Mouse (Mus musculus) thymus, adult 2 months (tissue): Measurements from ENCODE around the gene Def6.

Experiments used
- CTCF ChIP-seq: fragments of 200-500 bp; IDR thresholded peaks from 2 replicates; pipeline ENCODE4 v1.5.1; 2012; ENCODE audit warnings: mild to moderate bottlenecking, control low read depth, low read length, moderate library complexity, borderline replicate concordance; ENCODE audit not compliant: control insufficient read depth, poor library complexity, insufficient read depth; ENCODE audit errors: extremely low read depth
- POLR2A ChIP-seq: fragments of 200-500 bp; IDR thresholded peaks from 2 replicates; pipeline ENCODE4 v1.6.1; 2012; ENCODE audit warnings: mild to moderate bottlenecking, low read length, control low read depth, moderate library complexity; ENCODE audit not compliant: control insufficient read depth, poor library complexity, insufficient read depth; ENCODE audit errors: extremely low read depth

DNA sequence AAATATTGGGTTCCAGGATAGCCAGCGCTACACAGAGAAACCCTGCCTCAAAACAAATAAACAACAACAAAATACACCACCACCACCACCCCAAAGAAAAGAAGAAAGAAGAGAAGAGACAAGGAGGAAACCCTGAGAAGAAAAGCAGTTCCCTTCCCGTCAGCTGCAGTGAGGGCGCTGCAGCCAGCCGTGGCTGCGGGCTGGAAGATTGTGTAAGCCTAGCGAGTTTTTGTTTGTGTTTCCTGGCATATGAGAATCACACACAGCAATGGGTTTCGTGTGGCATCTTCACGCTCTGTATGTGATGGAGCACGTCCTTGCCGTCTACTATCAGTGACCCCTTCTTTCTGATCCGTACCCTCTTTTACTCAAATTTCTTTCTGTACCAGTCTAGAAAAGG is 39.1 kb downstream of the Def6 start:
- no peak for TF ChIP-seq POLR2A
- no peak for TF ChIP-seq CTCF
